Mouse (Mus musculus) forebrain, embryonic 13.5 days (tissue): ENCODE measurements around the gene Rps6kb1. TPM values are rescaled to one million over a fixed set of nuclear protein-coding genes. Genes with fewer than 3 reads are reported as not detected.

Source experiments
- ATAC-seq: fragments of 200-750 bp; cut with Nextera tagmentation; 2 replicates; pipeline ENCODE4 v1.8.0; 2017
- H3K27ac ChIP-seq: fragments of 300-500 bp; sonication (generic); 2 replicates; pipeline ENCODE4 v1.5.1; 2015; ENCODE audit warnings: inconsistent platforms, mild to moderate bottlenecking, moderate library complexity
- H3K27me3 ChIP-seq: fragments of 300-500 bp; sonication (generic); 2 replicates; pipeline ENCODE4 v1.6.1; 2015; ENCODE audit warnings: mild to moderate bottlenecking, inconsistent platforms
- H3K36me3 ChIP-seq: fragments of 300-500 bp; sonication (generic); 2 replicates; pipeline ENCODE4 v1.6.1; 2015; ENCODE audit warnings: mild to moderate bottlenecking, inconsistent platforms; ENCODE audit not compliant: poor library complexity, severe bottlenecking
- H3K4me1 ChIP-seq: fragments of 300-500 bp; sonication (generic); 2 replicates; pipeline ENCODE4 v1.6.1; 2015; ENCODE audit warnings: inconsistent platforms
- H3K4me2 ChIP-seq: fragments of 300-500 bp; sonication (generic); 2 replicates; pipeline ENCODE4 v1.6.1; 2015; ENCODE audit warnings: inconsistent platforms, mild to moderate bottlenecking, moderate library complexity
- H3K4me3 ChIP-seq: fragments of 300-500 bp; sonication (generic); 2 replicates; pipeline ENCODE4 v1.5.1; 2015; ENCODE audit warnings: mild to moderate bottlenecking, inconsistent platforms
- H3K9ac ChIP-seq: fragments of 300-500 bp; sonication (generic); 2 replicates; pipeline ENCODE4 v1.6.1; 2015; ENCODE audit warnings: mild to moderate bottlenecking, inconsistent platforms
- H3K9me3 ChIP-seq: fragments of 300-500 bp; sonication (generic); replicated peaks from 2 replicates; pipeline ENCODE4 v1.6.1; 2016; ENCODE audit warnings: inconsistent platforms
- WGBS: fragments of 180-500 bp; shearing (Covaris S2); methylation state at CpG from one replicate; pipeline ENCODE4 v1.1.7; 2015; 5-methylcytosine and 5-hydroxymethylcytosine counted together
- polyA plus RNA-seq: library from polyadenylated mRNA; unstranded; fragments of >200 nt; fragmentation: Nextera tagmentation; extraction: Ambion mirVana; gene quantifications from 2 replicates; pipeline ENCODE4 v1.2.1, GENCODE M21; 2015

Gene Rps6kb1
- polyA plus RNA-seq, 1 experiment from 2014 or later, result 63.9 TPM

GRCm38 (mm10) chr11:86579731-86580318 is 35.2 kb upstream of the Rps6kb1 start:
- Histone ChIP-seq H3K27ac (no peak overlapping the region), H3K4me3 (no peak overlapping the region), H3K36me3 (0 out of 2 replicates have a peak, but pooled peaks cover 2% of the 10 kb centered on the region), H3K27me3 (no peaks in the 10 kb centered on the region), H3K4me1 (peaks cover 7% of the 10 kb centered on the region; the same call in 1 of the 2 replicates), H3K9ac (no peak overlapping the region), H3K4me2 (no peak overlapping the region), H3K9me3 (no peaks in the 10 kb centered on the region)
- WGBS, result 71% methylated on average over 10 of the region's 10 CpGs
- no peak for ATAC-seq

- Histone ChIP-seq H3K27ac (no peak overlapping the region), H3K9me3 (no peaks in the 10 kb centered on the region), H3K36me3 (no peaks in the 10 kb centered on the region), H3K4me3 (no peak overlapping the region), H3K4me1 (peaks cover 7% of the 10 kb centered on the region; the same call in 1 of the 2 replicates), H3K9ac (no peak overlapping the region), H3K27me3 (no peaks in the 10 kb centered on the region), H3K4me2 (no peak overlapping the region)
- ATAC-seq, result no peak
- WGBS, result 81% methylated on average over 25 of the region's 25 CpGs
Observed at GRCm38 (mm10) chr11:86578809-86579730, 34.5 kb upstream of the Rps6kb1 start.

DNA sequence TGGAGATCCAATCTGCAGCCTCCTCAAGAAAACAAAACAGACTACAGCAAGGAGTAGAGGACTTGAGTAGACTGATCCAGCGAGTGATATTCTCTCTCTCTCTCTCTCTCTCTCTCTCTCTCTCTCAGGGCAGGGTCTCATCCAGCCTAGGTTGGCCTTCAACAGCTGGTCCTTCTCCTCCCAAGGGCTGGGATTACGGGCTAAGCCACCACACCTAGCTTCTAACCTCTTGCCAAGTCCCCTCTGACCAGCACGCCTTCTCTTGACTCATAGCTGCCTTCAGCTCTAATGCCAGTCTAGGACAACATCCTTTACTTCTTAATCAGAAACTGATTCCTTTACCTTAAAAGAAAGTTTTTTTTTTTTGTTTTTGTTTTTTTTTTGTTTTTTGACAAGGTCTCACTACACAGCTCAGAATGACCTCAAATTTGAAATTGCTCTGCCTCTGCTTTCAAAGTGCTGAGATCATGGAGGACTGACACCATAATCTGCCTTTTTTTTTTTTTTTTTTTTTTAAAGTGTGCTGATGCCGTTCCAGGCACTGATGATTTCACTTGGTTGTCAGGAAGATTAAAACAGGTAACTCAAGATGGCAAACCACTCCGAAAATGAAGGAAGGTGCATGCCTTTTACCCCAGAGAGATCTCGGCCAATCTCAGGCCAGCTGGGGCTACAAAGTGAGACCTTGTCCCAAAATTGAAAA is 33.7 kb upstream of the Rps6kb1 start:
- Histone ChIP-seq H3K27me3 (no peaks in the 10 kb centered on the region), H3K4me3 (no peak overlapping the region), H3K36me3 (no peaks in the 10 kb centered on the region), H3K9me3 (no peaks in the 10 kb centered on the region), H3K27ac (no peak overlapping the region), H3K9ac (no peak overlapping the region), H3K4me1 (peaks cover 7% of the 10 kb centered on the region; the same call in 1 of the 2 replicates), H3K4me2 (no peak overlapping the region)
- 89% methylated on average over 6 of the region's 6 CpGs for WGBS
- no peak for ATAC-seq

DNA sequence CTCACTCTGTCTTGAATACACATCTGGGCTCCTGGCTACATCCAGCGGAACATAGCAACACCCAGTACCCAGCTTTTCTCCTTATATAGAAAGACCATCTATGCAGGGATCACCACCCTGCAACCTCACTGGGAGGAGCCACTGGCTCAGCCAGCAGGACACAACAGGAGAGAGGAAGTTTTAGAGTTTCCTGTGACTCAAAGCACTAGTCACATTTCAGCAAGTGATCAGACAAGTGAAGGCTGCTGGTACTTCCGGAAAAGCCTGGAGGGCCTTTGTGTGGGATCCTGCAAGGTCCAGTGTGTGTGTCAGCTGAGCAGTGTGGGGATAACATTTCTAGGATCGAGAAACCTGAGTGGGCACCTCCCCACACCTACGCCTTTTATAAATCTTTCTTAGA is 32.6 kb upstream of the Rps6kb1 start:
- 85% methylated on average over 4 of the region's 4 CpGs for WGBS
- ATAC-seq, result no peak
- Histone ChIP-seq H3K27me3 (no peaks in the 10 kb centered on the region), H3K9me3 (no peaks in the 10 kb centered on the region), H3K9ac (no peak overlapping the region), H3K27ac (no peak overlapping the region), H3K36me3 (no peaks in the 10 kb centered on the region), H3K4me2 (no peak overlapping the region), H3K4me3 (no peak overlapping the region), H3K4me1 (peaks cover 7% of the 10 kb centered on the region; the same call in 1 of the 2 replicates)

- H3K27ac ChIP-seq, result no peak overlapping the region
- no peak overlapping the region for H3K9ac ChIP-seq
- no peaks in the 10 kb centered on the region for H3K36me3 ChIP-seq
- H3K9me3 ChIP-seq, result no peaks in the 10 kb centered on the region
- WGBS, result 79% methylated on average over 7 of the region's 7 CpGs
- no peaks in the 10 kb centered on the region for H3K27me3 ChIP-seq
- no peak overlapping the region for H3K4me2 ChIP-seq
- ATAC-seq, result no peak
- peaks cover 15% of the 10 kb centered on the region; the same call in 1 of the 2 replicates for H3K4me1 ChIP-seq
- H3K4me3 ChIP-seq, result no peak overlapping the region
Observed at GRCm38 (mm10) chr11:86575632-86576378, 31.2 kb upstream of the Rps6kb1 start.

DNA sequence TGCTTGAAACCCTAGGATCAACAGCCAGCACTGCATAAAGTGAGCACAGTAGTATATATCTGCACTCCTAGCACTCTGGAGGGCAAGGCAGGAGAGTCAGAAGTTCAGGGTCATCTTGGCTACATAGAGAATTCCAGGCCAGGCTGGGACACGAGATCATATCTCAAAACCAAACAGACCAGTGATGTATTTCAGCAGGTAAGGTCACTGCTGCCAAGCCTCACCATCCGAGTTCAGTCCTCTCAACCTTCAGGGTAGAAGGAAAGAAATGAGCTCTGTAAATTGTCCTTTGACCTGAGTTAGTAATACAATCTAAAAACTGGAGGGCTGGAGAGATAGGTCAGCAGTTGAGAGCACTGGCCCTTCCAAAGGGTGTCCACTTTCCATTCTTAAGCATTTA is 29.8 kb upstream of the Rps6kb1 start:
- peaks cover 8% of the 10 kb centered on the region; the same call in 1 of the 2 replicates for H3K4me1 ChIP-seq
- H3K4me3 ChIP-seq, result no peak overlapping the region
- H3K9ac ChIP-seq, result no peak overlapping the region
- H3K9me3 ChIP-seq, result no peaks in the 10 kb centered on the region
- no peak overlapping the region for H3K27ac ChIP-seq
- ATAC-seq, result no peak
- no peak overlapping the region for H3K4me2 ChIP-seq
- no peaks in the 10 kb centered on the region for H3K27me3 ChIP-seq
- H3K36me3 ChIP-seq, result no peaks in the 10 kb centered on the region
- WGBS, result 78% methylated on average over 2 of the region's 2 CpGs

DNA sequence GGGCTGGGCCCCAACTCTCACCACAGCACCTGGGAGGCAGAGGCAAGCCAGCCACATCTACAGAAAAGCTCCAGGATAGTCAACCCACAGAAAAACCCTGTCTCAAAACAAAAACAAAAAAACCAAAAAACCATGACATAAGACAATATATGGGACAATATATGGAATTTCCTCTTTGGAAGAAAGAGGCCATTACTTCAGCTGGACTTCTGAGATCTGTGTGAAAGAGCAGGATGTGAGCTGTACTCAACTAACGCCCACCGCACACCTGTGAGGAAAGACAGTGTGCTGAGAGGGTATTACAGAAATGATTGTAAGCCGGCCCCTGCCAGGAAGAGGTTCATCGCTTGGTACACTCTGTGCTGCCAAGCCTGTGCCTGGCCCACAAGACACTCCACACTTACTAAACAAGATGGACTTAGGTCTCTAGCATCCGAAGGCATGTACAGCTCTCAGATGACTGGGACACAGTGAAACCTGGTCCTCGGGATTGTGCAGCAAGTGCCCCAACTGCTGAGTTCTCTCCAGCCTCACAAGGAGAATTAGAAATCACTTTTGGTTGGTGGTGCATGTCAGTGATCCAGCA is 29.1 kb upstream of the Rps6kb1 start:
- no peak for ATAC-seq
- Histone ChIP-seq H3K27ac (no peak overlapping the region), H3K9ac (no peak overlapping the region), H3K4me1 (peaks cover 8% of the 10 kb centered on the region; the same call in 1 of the 2 replicates), H3K4me3 (no peak overlapping the region), H3K9me3 (no peaks in the 10 kb centered on the region), H3K36me3 (no peaks in the 10 kb centered on the region), H3K4me2 (no peak overlapping the region), H3K27me3 (no peaks in the 10 kb centered on the region)
- 91% methylated on average over 6 of the region's 6 CpGs for WGBS

DNA sequence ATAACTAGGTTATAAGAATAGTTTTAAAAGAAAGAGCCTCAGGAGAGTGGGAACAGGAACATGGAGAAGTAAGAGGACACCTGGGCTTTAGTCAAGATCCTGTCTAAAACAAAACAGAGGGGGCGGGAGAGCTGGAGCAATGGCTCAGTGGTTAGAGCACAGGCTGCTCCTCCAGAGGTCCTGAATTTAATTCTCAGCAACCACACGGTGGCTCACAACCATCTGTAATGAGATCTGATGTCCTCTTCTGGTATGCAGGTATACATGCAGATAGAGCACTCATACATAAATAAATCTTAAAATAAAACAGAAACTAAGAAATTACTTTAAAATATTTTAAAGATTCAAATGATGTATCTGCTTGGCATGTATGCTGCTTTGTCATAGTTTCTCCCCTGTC is 28.0 kb upstream of the Rps6kb1 start:
- H3K9me3 ChIP-seq, result no peaks in the 10 kb centered on the region
- peaks cover 8% of the 10 kb centered on the region; the same call in 1 of the 2 replicates for H3K4me1 ChIP-seq
- H3K4me2 ChIP-seq, result no peak overlapping the region
- H3K4me3 ChIP-seq, result no peak overlapping the region
- no peak for ATAC-seq
- WGBS, result 81% methylated on average over 2 of the region's 2 CpGs
- no peak overlapping the region for H3K27ac ChIP-seq
- H3K36me3 ChIP-seq, result no peaks in the 10 kb centered on the region
- H3K9ac ChIP-seq, result no peak overlapping the region
- H3K27me3 ChIP-seq, result no peaks in the 10 kb centered on the region

DNA sequence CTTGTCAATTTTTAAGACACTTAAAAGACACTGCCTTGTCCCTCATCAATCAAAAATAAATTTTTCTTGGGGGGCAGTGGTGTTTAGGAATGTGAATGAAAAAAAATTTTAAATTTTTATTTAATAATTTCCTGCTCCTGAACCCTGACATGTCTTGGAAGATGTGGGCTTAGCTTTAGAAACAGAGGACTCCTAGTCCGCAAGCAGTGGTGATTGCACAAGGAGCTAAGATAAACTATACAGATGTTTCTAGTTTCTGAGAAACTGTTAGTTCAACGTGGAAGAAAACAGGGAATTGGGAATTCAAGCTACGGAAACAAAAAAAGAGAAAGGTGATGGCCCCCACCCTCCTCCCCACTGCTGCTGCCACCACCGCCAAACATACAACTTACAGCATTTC is 27.3 kb upstream of the Rps6kb1 start:
- Histone ChIP-seq H3K9ac (no peak overlapping the region), H3K27ac (no peak overlapping the region), H3K4me1 (peaks cover 8% of the 10 kb centered on the region; the same call in 1 of the 2 replicates), H3K4me3 (no peak overlapping the region), H3K36me3 (0 out of 2 replicates have a peak, but pooled peaks cover 3% of the 10 kb centered on the region), H3K9me3 (no peaks in the 10 kb centered on the region), H3K27me3 (no peaks in the 10 kb centered on the region), H3K4me2 (no peak overlapping the region)
- no peak for ATAC-seq
- 88% methylated on average over 4 of the region's 4 CpGs for WGBS

DNA sequence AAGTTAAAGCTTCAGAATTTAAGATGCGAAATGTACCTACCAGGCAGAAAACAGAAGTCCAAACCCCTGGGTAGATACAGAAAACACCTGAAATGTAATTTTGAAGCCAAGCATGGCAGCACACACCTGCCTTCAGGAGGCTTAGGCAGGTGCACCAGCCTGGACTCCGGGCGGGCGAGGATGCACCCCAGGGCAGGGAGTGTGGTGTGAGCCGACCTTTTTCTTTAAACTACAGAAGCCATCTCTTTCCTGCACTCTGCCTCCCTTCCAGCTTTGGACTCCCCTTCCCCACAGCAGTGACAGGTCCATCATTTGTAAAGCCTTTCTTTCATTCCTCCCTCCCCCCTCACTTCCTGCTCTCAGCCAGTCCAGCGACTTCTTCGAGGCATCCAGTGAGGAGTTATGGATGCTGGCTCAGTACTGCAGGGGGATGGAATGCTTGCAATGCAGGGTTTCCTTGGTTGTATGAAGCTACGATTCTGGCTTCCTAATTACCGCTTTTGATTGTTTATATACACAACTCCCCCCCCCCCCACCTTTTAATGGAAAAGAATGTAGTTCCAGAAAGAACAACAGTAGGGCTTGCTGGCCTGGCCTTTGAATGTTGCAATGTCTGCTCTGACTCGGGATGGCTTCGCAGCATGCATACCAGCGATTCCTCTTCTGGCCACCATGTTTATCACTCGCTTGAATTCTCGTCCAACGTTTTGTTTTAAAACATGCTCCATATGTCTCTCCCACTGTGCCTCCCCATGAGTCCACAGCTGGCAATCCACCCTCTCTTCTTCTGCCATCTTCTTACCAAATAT is 26.6 kb upstream of the Rps6kb1 start:
- WGBS, result 55% methylated on average over 15 of the region's 15 CpGs
- H3K9ac ChIP-seq, result no peak overlapping the region
- H3K4me2 ChIP-seq, result no peak overlapping the region
- no peak for ATAC-seq
- H3K4me1 ChIP-seq, result peaks cover 8% of the 10 kb centered on the region; the same call in 1 of the 2 replicates
- H3K27ac ChIP-seq, result no peak overlapping the region
- no peak overlapping the region for H3K4me3 ChIP-seq
- H3K9me3 ChIP-seq, result no peaks in the 10 kb centered on the region
- H3K27me3 ChIP-seq, result no peaks in the 10 kb centered on the region
- 0 out of 2 replicates have a peak, but pooled peaks cover 3% of the 10 kb centered on the region for H3K36me3 ChIP-seq
